31 mouse cellular contexts compared by ENCODE assay signal in the genomic region with DNA sequence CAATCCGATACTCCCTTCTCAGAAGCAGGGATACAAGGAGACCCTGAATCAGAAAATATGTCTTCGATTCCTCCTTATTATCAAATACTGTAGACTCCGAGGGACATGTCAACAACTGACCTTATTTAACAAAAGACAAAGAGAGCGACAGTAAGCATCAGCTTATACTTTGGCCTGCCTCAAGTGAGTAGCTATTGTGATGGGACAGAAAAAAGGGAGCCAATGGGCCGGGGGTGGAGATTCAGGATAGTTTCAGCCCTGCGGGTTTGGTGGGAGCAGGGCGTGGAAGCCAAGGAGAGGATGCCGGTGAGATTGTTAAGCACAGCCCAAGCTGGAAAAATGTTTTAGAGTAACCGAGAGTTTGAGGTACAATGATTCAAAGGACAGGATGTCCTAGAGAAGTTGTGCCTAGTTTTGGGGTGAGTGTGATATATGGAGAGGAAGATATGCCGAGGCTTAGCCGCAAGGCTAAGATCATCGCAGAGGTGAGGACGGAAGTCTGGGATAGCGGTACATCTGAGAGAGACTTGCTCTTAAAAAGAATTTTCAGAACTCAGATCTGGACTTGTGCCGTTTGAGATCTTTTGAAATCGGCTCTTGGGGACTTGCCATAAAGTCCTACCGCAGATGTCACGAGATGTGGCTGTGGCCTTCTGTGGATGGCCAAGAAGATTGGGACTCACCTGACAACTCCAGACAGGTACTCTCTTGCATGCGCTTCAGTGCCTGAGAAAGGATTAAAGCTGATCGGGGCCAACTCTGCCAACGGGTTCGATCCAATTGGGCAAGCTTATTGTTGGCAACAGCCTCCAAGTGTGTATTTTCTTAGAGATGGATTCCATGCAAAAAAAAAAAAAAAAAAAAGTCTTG. TPM values are rescaled to one million over a fixed set of nuclear protein-coding genes. Genes with fewer than 3 reads are reported as not detected.
DNase-seq lines count a peak whose midpoint lies in the region; ATAC-seq and TF ChIP-seq lines count a peak whose summit lies in the region.
"Had no signal": no experiment of that assay in that cellular context is flagged by ENCODE, and none has a peak within 500 bp of the region (broad histone marks: within the 10 kb centered on the region; RNA-seq: fewer than 3 reads in every experiment).

No protein-coding gene starts in this region.

- peak; percentile 73 for DNase-seq in heart, adult 11 months
- no peak for DNase-seq in thymus, adult 2 months
- no peak for DNase-seq in thymus, postnatal 4 days
- DNase-seq in ZHBTc4 (ENCODE audit: low read depth, low spot score) = peak; percentile 52
- peak; percentile 70 for DNase-seq in gonadal fat pad, adult 2 months (ENCODE audit: low read depth)
- DNase-seq: adrenal gland, postnatal 10 days; B cell, adult 2 months; cerebellum, adult 11 months; cerebellum, adult 2 months; cerebellum, adult 9-11 months; cerebellum, postnatal 25 days; gastrocnemius, postnatal 10 days; gastrocnemius, postnatal 36 days; heart, adult 18-20 months; heart, postnatal 14 days; heart, postnatal 4 days; kidney, adult 18-20 months had no signal

- no peaks in the 10 kb centered on the region for H3K36me3 ChIP-seq in heart, embryonic 12.5 days
- H3K36me3 ChIP-seq in thymus, adult 2 months (ENCODE audit: control insufficient read depth, insufficient read depth, low read length) = no peaks in the 10 kb centered on the region
- no peaks in the 10 kb centered on the region for H3K36me3 ChIP-seq in hindbrain, embryonic 12.5 days
- H3K36me3 ChIP-seq: embryonic facial prominence, embryonic 12.5 days; embryonic facial prominence, embryonic 15.5 days; forebrain, embryonic 10.5 days; heart, embryonic 13.5 days; hindbrain, embryonic 13.5 days; intestine, embryonic 15.5 days had no signal

- no peaks in the 10 kb centered on the region for H3K4me1 ChIP-seq in heart, embryonic 12.5 days (replicated peaks)
- H3K4me1 ChIP-seq in thymus, adult 2 months (replicated peaks; ENCODE audit: control insufficient read depth, insufficient read depth, low read length) = no peaks in the 10 kb centered on the region
- H3K4me1 ChIP-seq in hindbrain, embryonic 12.5 days = 0 out of 2 replicates have a peak, but pooled peaks cover 3% of the 10 kb centered on the region
- H3K4me1 ChIP-seq: hindbrain, embryonic 13.5 days had no signal

- no peaks in the 10 kb centered on the region for H3K27me3 ChIP-seq in heart, embryonic 12.5 days (replicated peaks)
- no peaks in the 10 kb centered on the region for H3K27me3 ChIP-seq in thymus, adult 2 months (ENCODE audit: control insufficient read depth, insufficient read depth, low read length)
- no peaks in the 10 kb centered on the region for H3K27me3 ChIP-seq in hindbrain, embryonic 12.5 days
- H3K27me3 ChIP-seq: CH12.LX; embryonic facial prominence, embryonic 12.5 days; embryonic facial prominence, embryonic 15.5 days; forebrain, embryonic 13.5 days; heart, embryonic 13.5 days; hindbrain, embryonic 13.5 days; intestine, embryonic 15.5 days had no signal

- H3K4me3 ChIP-seq in heart, embryonic 12.5 days = no peak overlapping the region
- H3K4me3 ChIP-seq in thymus, adult 2 months (ENCODE audit: control insufficient read depth, insufficient read depth, low read length) = no peak overlapping the region
- H3K4me3 ChIP-seq in hindbrain, embryonic 12.5 days = no peak overlapping the region
- H3K4me3 ChIP-seq: embryonic facial prominence, embryonic 12.5 days; embryonic facial prominence, embryonic 15.5 days; erythroblast, embryonic 14.5 days; forebrain, embryonic 10.5 days; forebrain, embryonic 13.5 days; heart, embryonic 13.5 days; hindbrain, embryonic 13.5 days; intestine, embryonic 15.5 days had no signal

- ATAC-seq in heart, embryonic 12.5 days (ENCODE audit: insufficient number of reproducible peaks, low FRiP score) = no peak
- no peak for ATAC-seq in hindbrain, embryonic 12.5 days (ENCODE audit: low FRiP score)
- ATAC-seq in erythroblast, adult 5-6 weeks (replicated peaks; ENCODE audit: low FRiP score, poor library complexity, severe bottlenecking) = no peak
- ATAC-seq: forebrain, embryonic 13.5 days; forebrain, embryonic 16.5 days; hindbrain, embryonic 16.5 days; intestine, embryonic 15.5 days had no signal

- no peak for TF ChIP-seq POLR2A in thymus, adult 2 months (IDR thresholded peaks at IDR 0.05; ENCODE audit: control insufficient read depth, extremely low read depth, insufficient read depth, low read length, poor library complexity)

- TF ChIP-seq CTCF in thymus, adult 2 months (IDR thresholded peaks at IDR 0.05; ENCODE audit: borderline replicate concordance, control insufficient read depth, extremely low read depth, insufficient read depth, low read length, poor library complexity) = no peak

- no peak overlapping the region for H3K4me2 ChIP-seq in heart, embryonic 12.5 days
- H3K4me2 ChIP-seq in hindbrain, embryonic 12.5 days (replicated peaks) = no peak overlapping the region
- H3K4me2 ChIP-seq: embryonic facial prominence, embryonic 12.5 days; embryonic facial prominence, embryonic 15.5 days; forebrain, embryonic 13.5 days; heart, embryonic 13.5 days; hindbrain, embryonic 13.5 days; intestine, embryonic 15.5 days had no signal

- 87% methylated on average over 22 of the region's 22 CpGs for WGBS in heart, embryonic 12.5 days
- 95% methylated on average over 22 of the region's 22 CpGs for WGBS in thymus, adult 2 months
- 89% methylated on average over 22 of the region's 22 CpGs for WGBS in hindbrain, embryonic 12.5 days

- H3K9ac ChIP-seq in heart, embryonic 12.5 days = no peak overlapping the region
- H3K9ac ChIP-seq in hindbrain, embryonic 12.5 days = no peak overlapping the region
- H3K9ac ChIP-seq: embryonic facial prominence, embryonic 12.5 days; embryonic facial prominence, embryonic 15.5 days; forebrain, embryonic 13.5 days; heart, embryonic 13.5 days; hindbrain, embryonic 13.5 days; intestine, embryonic 15.5 days had no signal

- no peak overlapping the region for H3K27ac ChIP-seq in heart, embryonic 12.5 days (ENCODE audit: poor library complexity, severe bottlenecking)
- peak overlapping the region; percentile 6; the same call in 1 of the 2 replicates for H3K27ac ChIP-seq in thymus, adult 2 months (ENCODE audit: control insufficient read depth, insufficient read depth, low read length)
- no peak overlapping the region for H3K27ac ChIP-seq in hindbrain, embryonic 12.5 days
- H3K27ac ChIP-seq: embryonic facial prominence, embryonic 12.5 days; embryonic facial prominence, embryonic 15.5 days; forebrain, embryonic 10.5 days; forebrain, embryonic 13.5 days; heart, embryonic 13.5 days; hindbrain, embryonic 13.5 days; intestine, embryonic 15.5 days had no signal

- H3K9me3 ChIP-seq in heart, embryonic 12.5 days (replicated peaks) = no peaks in the 10 kb centered on the region
- H3K9me3 ChIP-seq in hindbrain, embryonic 12.5 days (replicated peaks) = no peaks in the 10 kb centered on the region
- H3K9me3 ChIP-seq: embryonic facial prominence, embryonic 12.5 days; embryonic facial prominence, embryonic 15.5 days; forebrain, embryonic 10.5 days; forebrain, embryonic 13.5 days; heart, embryonic 13.5 days; hindbrain, embryonic 13.5 days; intestine, embryonic 15.5 days had no signal

RNA-seq across cellular contexts. Expression of a gene that starts 48.1 kb away (rescaled TPM):
- 47.9 and 48.8 TPM in 2 replicates for polyA plus RNA-seq in heart, embryonic 12.5 days (2016; fragmentation: Nextera tagmentation; extraction: Ambion mirVana)
- polyA plus RNA-seq in thymus, adult 2 months (2012; rRNA removed) = 38.4 and 42.2 TPM in 2 replicates
- 50.0 and 57.4 TPM in 2 replicates for polyA plus RNA-seq in gonadal fat pad, adult 2 months (2012; rRNA removed)
- polyA plus RNA-seq in hindbrain, embryonic 12.5 days (2016; fragmentation: Nextera tagmentation; extraction: Ambion mirVana) = 20.0 and 20.5 TPM in 2 replicates
- total RNA-seq in erythroblast, adult 5-6 weeks (2015; ENCODE audit: low replicate concordance) = 52.5 and 91.5 TPM in 2 replicates
- 30.5 and 34.6 TPM in 2 replicates for total RNA-seq in erythroblast, adult 5-6 weeks (2017; ENCODE audit: low replicate concordance)

Comparison
In these comparisons a context has a peak if more than half of its experiments do, and no peak if none do; other contexts are left out.
1. DNase-seq: peak in heart, adult 11 months (single experiment), ZHBTc4 (single experiment) and gonadal fat pad, adult 2 months (single experiment); none in thymus, adult 2 months (single experiment) and thymus, postnatal 4 days (single experiment).